Mouse (Mus musculus): Measurements from ENCODE around the gene Hoxb4. TPM values are rescaled to one million over a fixed set of nuclear protein-coding genes. Genes with fewer than 3 reads are reported as not detected.

Hoxb4 gene
- total RNA-seq, 4 experiments from 2014 or later, result 0.35 to 0.63 (median 0.53) TPM

DNA sequence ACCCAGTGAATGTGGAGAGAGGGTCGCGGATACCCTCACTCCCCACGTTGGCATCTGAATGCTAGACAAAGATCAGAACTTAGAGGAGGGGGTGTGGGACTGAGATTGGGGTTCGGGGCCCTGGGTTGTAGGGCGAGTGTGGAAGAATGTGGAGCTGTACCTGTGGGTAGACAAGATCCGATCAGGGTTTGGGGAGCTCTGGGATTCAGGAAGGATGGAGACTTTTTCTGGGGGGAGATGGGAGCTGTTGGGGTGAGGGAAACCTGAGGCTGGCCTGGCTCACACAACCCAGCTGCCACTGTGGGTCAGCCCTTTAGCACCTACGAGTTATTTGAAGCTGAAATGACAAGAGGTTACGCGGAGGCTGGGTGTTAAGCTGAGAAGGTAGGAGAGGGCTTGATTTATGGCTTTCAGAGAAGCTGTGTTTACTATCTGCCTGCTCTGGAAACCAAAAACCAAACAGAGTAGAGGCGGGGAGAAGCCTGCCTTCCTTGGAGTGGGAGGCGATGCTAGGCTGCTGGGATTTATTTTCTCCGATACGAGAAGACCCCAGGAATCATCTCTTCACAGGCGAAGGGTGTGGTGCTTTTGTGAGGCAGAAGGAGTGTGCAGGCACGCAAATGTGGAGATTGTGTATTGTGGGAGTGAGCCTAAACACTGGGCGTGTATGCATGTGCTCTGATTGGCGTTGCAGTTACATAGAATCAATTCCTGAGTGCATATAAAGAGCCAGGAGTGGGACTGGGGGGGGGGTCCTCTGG lies 15.4 kb downstream of the Hoxb4 start:
- DNase-seq (ENCODE audit: low spot score), result no peak

DNA sequence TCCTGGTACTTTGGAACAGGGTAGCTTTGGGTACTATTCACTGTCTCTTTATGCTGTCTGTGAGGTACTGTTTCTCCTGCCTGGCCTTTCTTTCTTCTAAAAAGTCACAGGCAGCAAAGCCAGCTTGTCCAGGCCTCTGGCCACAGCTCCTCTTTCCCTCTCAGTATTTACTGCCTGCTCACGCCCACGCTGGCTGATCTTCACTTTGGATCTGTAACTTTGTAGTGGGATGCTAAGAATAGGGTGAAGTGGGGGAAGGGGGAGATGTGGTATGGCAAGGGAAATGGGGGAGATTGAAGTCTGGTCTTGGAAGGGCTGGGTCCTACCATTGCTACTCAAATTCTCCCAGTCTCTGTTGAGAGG lies 15.9 kb downstream of the Hoxb4 start:
- DNase-seq (ENCODE audit: low spot score), result no peak

DNA sequence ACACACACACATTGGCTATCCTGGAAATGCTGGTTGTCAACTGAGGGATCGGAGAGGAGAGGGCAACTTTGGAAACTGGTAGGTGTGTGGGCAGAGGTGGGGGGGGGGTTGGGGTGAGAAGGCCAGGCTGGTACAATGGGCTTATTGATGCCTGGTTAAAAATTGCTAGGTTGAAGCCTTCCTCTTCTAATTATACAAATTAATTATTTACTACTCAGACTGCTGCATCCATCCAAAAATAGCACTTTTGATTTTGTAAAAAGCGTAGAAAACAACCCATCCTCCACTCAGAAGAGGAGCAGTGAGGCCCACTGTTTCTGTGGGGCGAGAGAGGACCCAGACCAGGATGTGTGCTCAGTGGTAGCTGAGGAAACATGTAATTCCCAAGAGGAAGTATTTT lies 16.9 kb downstream of the Hoxb4 start:
- DNase-seq (ENCODE audit: low spot score), result no peak

DNA sequence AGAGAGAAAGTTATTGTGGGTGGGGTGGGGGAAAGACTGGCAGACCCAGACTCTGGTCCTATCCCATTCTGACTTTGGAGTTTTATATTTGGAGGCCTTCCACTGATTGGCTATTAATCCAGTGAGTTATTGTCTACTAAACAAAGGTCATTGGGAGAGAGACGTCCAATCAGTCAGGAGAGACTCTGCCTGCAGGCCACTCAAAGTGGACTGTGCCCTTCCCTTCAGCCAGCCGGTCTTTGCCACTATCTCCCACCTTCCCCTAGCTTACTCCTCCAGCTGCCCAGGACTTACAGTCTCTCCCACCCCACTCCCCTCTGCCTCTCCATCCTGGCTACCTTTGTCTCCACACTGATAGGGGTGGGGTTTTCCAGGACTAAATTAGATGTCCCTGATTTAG lies 18.5 kb downstream of the Hoxb4 start:
- DNase-seq (ENCODE audit: low spot score), result no peak

DNA sequence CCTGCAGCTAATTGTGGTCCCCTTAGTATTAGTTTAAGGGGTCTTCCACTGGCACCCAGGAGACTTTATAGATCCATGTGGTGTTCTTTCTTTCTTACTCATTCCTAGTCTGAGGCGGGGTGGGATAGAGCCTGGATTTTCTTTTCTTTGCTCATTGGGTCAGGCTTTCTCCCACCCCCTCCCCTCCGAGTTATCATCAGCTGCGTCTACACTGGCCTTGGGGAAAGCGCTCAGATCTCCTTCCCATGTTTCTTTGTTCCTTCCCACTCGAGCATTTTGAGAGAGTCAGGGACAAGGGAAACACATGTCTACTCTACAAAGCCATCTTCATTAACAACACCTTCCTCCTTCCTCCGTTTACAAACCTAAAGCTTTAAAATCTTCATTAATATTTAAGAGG lies 19.0 kb downstream of the Hoxb4 start:
- no peak for DNase-seq (ENCODE audit: low spot score)

DNA sequence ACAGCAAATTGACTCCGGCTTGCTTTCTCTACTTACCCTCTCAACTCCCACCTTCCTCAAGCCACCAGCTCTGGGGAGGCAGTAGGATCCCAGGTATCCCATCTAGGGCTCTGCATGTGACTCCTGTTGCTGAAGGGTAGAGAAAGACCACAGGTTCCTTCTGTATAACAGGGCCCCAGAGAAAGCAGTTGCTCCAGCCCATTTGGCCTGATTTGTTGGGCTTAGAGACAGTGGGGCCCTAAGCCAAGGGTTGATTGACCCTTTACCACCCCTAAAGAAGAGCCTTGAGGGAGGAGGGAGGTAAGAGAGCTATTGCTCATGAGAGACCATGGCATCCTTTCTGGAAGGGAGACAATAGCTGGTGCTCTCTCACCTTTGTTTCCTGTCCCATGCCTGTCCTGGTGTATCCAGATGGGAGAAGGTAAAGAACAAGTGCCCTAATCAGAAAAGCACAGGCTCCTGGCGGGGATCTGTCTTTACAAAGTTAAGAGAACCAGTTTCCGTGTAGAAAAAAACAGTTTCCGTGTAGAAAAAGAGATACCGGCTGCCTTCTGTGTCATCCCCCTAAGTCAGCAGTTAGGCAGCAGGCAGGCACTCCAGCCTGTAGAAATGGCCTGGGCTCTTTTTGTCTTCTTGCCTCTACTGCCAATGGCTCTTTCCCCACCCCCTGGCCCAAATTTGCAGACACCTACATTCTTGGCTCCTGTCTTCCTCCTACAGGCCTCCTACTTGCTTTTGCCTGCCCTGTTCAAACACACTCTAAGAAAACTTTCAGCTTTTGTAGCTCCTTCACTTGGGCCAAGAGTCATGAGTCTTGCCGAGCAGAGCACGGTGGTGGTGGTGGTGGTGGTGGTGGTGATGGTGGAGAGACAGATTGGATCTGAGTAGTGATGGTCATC lies 21.1 kb downstream of the Hoxb4 start:
- no peak for DNase-seq (ENCODE audit: low spot score)

DNA sequence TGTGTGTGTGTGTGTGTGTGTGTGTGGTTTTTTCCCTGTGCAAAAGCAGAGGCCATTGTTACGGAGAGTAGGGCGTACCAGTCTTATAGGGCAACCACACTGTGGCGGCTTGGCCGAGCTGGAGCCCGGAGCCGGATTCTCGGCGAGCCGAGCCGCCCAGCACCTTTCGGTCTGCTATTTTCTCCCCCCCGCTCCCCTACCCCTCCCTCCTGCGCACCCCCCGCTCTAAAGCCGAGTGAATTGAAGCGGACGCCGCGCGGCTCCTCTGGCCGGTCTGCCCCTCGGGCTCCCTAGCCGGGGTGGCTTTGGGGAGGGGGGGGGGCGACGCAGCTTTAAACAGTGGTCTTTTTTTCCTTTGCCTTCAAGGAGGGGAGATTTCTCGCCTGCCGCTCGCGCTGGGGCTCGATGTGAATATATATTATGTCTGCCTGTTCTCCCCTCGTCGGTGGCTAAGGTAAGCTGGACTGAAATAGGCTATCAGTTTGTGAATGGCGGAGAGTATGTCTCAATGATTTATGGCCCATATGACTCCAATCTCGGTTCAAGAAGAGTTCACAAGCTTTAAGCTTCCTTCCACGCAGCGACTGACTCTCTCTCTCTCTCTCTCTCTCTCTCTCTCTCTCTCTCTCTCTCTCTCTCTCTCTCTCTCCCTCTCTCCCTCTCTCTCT lies 22.8 kb downstream of the Hoxb4 start:
- DNase-seq (ENCODE audit: low spot score), result no peak

DNA sequence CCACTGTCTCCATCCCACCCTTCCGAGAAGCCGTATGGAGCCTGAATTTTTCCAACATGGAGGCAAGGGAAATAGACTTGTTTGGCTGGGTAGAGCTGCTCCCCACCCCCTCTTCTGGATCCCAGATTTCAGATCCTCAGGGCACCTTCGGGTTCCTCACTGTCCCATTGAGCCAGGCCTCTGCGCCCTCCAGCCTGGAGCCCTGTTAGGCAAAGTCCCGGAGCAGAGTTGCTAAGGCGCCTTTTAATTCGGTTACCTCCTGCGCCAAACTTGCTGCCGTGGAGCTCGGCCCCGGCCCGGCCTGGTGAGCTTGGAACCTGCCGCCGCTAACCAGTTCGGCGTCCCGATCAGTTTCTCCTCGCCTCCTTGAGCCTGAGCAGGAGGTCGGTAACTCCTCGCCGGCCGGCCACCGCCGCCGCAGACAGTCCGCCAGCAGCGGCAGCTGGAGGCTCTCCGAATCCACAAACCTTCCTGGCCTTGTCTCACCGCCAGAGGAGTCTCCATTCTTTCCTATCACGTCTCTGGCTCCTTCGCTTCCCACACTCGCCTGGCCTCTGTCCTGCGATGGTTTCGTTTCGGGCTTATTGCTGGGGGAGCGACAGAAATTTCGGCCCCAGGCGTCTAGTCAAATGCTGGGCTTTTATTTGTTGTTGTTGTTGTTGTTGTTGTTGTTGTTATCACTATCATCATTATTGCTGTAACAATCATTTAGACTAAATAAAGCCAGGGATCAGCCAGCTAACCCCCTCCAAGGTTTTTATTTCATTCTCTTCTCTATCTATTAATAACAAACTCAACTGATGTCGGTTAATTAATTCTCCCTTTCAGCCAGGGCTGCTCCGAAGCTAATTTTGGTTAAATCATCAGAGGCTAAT lies 23.9 kb downstream of the Hoxb4 start:
- DNase-seq (ENCODE audit: low spot score), result no peak

DNA sequence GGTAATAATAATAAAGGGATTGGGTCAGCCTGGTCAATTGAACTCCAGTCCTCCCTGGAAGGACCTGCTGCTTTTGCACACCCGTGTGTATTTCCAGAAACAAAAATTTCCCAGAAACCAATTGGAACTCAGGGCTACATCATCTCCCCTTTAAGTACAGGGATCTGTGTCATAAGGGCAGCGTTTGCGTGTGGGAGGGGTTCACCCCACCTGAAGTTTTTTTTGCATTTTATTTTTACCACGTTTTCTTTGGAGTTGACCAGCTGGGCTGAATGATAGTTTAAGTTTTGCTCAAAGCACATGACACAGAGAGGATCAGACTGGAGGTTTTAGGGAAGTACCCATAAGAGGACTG lies 24.5 kb downstream of the Hoxb4 start:
- DNase-seq (ENCODE audit: low spot score), result no peak

DNA sequence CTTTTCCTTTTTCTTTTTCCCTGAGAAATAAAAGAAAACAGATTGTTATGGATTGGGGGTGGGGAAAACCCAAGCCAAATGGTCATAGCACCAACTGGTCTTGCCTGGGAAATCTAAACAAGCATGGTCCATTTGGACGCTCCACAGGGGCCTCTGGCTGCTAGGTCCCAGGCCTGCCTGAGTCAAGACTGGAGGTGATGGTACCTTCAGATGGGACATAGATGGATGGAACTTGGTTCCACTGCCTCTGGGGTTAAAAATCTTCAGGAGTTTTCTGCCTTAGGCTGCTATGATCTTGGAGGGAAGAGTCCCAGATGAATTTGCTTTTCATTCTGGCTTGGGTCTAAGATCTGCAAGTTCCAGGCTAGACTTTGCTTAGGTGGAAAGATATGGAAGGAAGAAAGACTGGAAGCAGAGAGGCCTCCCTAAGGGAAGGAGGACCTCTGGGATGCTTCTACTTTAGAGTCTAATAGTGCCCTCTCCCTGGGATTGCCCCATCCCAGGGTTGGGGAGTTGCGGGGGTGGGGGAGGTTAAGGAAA lies 25.2 kb downstream of the Hoxb4 start:
- DNase-seq (ENCODE audit: low spot score), result no peak

DNA sequence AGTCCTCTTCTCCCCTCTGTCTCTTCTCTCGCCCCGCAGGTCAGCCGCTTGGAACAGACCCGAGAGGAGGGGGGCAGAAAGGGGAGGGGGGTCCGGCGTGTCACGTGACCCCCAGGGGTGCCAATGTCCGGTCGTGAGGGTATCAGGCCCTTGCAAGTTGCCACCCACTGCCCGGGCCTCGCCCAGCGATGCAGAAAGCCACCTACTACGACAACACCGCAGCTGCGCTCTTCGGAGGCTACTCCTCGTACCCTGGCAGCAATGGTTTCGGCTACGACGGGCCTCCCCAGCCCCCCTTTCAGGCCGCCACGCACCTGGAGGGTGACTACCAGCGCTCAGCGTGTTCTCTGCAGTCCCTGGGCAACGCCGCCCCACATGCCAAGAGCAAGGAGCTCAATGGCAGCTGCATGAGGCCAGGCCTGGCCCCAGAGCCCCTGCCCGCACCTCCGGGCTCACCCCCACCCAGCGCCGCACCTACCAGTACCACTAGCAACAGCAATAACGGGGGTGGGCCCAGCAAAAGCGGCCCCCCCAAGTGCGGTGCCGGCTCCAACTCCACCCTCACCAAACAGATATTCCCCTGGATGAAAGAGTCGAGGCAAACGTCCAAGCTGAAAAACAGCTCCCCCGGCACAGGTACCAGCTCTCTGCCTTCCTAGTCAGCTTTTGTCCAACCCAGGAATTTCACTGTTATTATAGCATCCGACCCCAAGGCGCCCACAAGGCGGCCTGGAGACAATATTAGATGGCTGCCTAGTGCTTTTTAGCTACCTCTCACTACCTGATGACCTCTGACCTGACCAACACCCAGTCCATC lies 26.2 kb downstream of the Hoxb4 start:
- DNase-seq (ENCODE audit: low spot score), result no peak

DNA sequence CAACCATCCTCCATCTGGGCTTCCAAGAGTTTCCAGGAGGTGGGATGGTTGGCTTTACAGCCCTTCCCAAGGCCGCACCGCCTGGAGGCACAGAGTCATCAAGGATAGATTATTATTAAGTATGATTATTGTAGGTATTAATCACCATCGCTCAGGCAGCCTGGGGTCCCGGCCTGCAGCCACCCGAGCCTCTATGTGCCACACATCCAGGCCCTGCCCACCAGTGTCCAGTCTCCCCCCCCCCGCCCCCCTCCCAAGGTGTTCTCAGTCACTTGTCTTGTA lies 26.8 kb downstream of the Hoxb4 start:
- no peak for DNase-seq (ENCODE audit: low spot score)

DNA sequence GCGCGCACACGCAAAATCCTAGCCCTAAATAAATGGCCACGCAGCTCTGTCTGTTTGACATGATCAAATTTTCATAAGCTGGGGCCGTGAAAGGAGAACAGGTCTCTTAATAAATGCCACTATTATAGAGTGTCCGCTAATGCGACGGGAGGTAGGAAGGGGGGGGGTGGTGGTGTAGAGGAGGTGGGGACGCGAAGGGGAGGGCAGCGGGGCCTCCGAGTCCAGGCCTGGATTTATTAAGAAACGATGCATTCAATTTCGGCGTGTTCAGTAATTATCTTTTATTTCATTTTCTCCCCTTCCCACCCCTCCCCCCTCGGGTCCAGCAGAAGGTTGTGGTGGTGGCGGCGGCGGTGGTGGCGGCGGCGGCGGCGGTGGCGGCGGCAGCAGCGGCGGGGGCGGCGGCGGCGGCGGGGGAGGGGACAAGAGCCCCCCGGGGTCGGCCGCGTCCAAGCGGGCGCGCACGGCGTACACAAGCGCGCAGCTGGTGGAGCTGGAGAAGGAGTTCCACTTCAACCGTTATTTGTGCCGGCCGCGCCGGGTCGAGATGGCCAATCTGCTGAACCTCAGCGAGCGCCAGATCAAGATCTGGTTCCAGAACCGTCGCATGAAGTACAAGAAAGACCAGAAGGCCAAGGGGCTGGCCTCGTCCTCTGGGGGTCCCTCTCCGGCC lies 27.3 kb downstream of the Hoxb4 start:
- DNase-seq (ENCODE audit: low spot score), result no peak

DNA sequence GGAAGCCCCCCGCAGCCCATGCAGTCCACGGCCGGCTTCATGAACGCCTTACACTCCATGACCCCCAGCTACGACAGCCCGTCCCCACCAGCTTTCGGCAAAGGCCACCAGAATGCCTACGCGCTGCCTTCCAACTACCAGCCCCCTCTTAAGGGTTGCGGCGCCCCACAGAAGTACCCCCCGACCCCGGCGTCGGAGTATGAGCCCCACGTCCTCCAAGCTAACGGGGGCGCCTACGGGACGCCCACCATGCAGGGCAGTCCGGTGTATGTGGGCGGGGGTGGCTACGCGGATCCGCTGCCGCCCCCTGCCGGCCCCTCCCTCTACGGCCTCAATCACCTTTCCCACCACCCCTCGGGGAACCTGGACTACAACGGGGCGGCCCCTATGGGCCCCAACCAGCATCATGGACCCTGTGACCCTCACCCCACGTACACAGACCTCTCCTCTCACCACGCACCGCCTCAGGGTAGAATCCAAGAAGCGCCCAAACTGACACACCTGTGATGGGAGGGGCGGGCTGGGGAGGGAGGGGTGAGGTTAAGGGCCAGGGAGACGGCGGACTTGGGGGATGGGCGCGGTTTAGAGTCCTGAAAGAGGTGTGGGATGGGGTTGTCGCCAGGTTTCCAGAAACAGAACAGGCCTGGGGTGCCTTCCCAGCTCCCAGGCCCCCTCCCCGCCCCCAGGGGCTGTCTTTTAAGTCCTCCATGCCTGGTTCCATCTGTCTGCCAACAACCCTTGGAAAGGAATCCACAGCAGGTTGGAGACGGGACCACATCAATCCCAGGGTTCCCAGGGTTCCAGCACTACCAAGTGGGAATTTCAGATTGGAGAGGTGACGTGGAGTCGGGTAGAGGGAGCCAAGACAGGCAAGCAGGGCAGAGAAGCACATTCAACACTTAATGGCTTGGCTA lies 28.1 kb downstream of the Hoxb4 start:
- no peak for DNase-seq (ENCODE audit: low spot score)

DNA sequence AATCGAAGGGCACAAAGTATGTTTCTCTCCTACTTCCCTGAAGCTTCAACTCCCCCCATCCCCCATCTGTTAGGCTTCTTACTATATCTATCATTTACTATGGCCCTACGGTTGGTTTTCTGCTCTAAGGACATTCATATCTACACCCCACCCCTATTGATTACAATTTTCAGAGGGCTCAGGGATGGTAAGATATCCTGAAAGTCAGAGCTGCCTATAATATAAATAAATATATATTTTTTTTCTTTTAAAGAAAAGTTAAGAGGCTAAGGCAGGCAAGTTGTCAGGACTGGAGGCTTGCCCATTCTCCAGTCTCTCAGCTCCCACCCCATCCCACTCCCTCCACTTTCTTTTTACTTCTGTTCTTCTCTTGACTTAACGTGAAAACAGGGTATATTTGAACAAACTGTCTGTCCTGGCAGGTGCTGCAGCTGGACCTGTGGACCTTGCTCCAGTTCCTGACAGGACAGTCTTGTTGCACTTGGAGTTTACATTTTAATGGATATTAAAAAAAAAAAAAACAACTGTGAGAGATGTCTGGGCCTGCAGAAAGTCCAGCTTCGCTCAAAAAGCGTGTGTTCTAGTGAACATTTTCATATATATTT lies 29.0 kb downstream of the Hoxb4 start:
- DNase-seq (ENCODE audit: low spot score), result no peak

DNA sequence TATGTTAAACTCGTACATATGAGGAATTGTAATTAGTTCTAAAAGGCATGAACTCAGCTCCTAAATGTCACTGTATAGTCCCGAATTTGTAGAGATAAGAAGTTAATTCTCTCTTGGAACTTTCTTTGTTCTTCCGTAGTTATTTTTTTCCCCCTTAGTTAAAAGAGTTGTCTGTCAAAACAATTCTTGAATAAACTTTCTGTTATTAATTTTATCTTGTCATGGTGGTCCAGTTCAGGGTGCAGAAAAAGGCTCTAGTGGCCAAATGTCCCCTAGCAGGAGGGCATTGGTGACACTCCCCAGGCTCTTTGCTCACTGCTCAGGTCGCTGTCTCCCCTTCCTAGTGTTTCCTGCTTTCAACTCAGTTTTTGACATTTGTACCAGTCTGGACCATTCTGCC lies 29.6 kb downstream of the Hoxb4 start:
- no peak for DNase-seq (ENCODE audit: low spot score)

DNA sequence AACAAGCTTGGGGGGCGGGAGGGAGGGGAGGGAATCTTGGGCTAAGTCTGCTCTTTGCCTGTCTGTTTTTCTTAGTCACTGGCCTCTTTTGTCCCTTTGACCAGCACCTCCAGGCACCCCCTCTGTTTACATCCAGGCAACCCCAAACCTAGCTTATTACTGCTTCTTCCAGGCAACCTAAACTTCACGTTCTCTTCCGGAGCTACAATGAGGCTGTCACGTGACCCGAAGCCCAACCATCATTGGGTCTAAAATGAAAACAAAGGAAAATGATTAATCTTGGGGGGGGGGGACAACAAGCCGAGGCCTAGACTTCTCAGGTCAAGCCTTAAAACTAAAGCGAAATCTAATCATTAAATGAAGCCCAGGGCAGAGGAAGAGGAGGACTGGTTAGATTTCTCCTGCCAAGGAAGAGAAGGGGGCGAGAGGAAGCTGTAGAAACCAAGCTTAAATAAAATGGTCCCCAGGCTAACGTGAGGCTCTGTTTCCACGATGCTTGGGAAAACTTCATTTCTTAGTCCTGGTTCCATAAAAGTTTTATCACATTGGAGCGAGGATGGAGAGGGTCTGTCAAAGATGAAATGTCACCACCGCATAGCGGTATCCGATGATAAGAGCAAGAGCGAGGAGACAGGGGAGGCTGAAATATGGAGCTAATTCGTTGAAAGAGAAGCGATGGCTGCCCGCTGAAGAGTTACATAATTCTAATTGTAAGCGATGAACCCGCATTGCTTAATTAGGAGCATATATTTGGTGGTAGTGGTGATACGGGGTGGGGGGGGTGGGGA lies 30.3 kb downstream of the Hoxb4 start:
- DNase-seq (ENCODE audit: low spot score), result no peak

DNA sequence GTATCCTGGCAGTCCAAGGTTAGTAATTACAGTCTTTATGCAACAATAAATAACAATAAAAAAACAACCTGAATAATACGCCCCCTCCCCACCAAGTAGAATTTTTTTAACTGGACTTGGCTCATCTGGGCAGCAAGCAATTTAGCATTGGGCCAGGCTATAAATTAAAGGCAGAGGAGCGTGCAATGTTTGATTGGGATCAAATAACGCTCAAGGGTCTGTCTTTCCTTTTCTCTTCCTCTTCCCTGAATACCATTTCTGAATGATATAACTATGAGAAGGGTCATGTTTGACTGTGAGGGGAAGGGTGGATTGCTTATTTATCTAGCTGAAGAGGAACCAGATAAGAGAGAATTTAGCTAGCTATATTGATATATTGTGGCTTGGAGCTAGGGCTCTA lies 30.9 kb downstream of the Hoxb4 start:
- DNase-seq (ENCODE audit: low spot score), result no peak

Data from heart, adult 8-10 months (tissue).